ENCODE assay signal across 29 mouse cellular contexts in genomic region chr16:22043830-22044229, GRCm38 (mm10). TPM values are rescaled to one million over a fixed set of nuclear protein-coding genes. Genes with fewer than 3 reads are reported as not detected.
DNase-seq lines count a peak whose midpoint lies in the region; ATAC-seq and TF ChIP-seq lines count a peak whose summit lies in the region.
"Had no signal": no experiment of that assay in that cellular context is flagged by ENCODE, and none has a peak within 500 bp of the region (broad histone marks: within the 10 kb centered on the region; RNA-seq: fewer than 3 reads in every experiment).

No protein-coding gene starts in this region.

- TF ChIP-seq CTCF in bone marrow macrophage, adult 2 months (IDR thresholded peaks at IDR 0.05; ENCODE audit: low read depth, low read length), result no peak
- no peak for TF ChIP-seq CTCF in kidney, adult 2 months (conservative IDR thresholded peaks at IDR 0.05; ENCODE audit: insufficient read depth, insufficient read length, low read depth, low read length)
- TF ChIP-seq CTCF in forebrain, postnatal 0 days (IDR thresholded peaks at IDR 0.05; ENCODE audit: low read depth), result no peak

- H3K36me3 ChIP-seq in heart, embryonic 11.5 days (ENCODE audit: control insufficient read depth, insufficient read depth, low read length), result peaks cover 12% of the 10 kb centered on the region
- H3K36me3 ChIP-seq in kidney, adult 2 months (ENCODE audit: control insufficient read depth, insufficient read depth, low read length), result peaks cover 2% of the 10 kb centered on the region; the same call in 1 of the 2 replicates
- peaks cover 46% of the 10 kb centered on the region for H3K36me3 ChIP-seq in forebrain, postnatal 0 days (ENCODE audit: insufficient read depth)

- DNase-seq in heart, adult 11 months, result peak; percentile 49
- no peak for DNase-seq in adrenal gland, postnatal 14 days
- no peak for DNase-seq in kidney, adult 2 months
- DNase-seq in forebrain, postnatal 0 days, result no peak
- DNase-seq: adrenal gland, adult 2 months; adrenal gland, postnatal 10 days; adrenal gland, postnatal 36 days; cerebellum, adult 11 months; cerebellum, adult 18-20 months; cerebellum, adult 8-10 months; cerebellum, adult 9-11 months; cerebellum, postnatal 14 days; cerebellum, postnatal 36 days; embryo, embryonic 11 days had no signal

- WGBS in heart, embryonic 11.5 days (ENCODE audit: insufficient replicate concordance), result 89% methylated on average over 4 of the region's 4 CpGs
- 78% methylated on average over 4 of the region's 4 CpGs for WGBS in kidney, adult 2 months
- WGBS in forebrain, postnatal 0 days, result 92% methylated on average over 4 of the region's 4 CpGs

- no peak overlapping the region for H3K27ac ChIP-seq in heart, embryonic 11.5 days (ENCODE audit: low read depth, low read length)
- peak overlapping the region; percentile 55; the same call in 1 of the 2 replicates for H3K27ac ChIP-seq in bone marrow macrophage, adult 2 months (ENCODE audit: insufficient read depth, low read depth, low read length)
- H3K27ac ChIP-seq in kidney, adult 2 months (ENCODE audit: insufficient read depth, low read depth, low read length), result no peak overlapping the region
- H3K27ac ChIP-seq in forebrain, postnatal 0 days (ENCODE audit: low read depth, low read length), result no peak overlapping the region
- H3K27ac ChIP-seq: embryonic facial prominence, embryonic 13.5 days; embryonic facial prominence, embryonic 15.5 days; forebrain, embryonic 10.5 days; forebrain, embryonic 12.5 days had no signal

- H3K4me2 ChIP-seq in heart, embryonic 11.5 days, result no peak overlapping the region
- H3K4me2 ChIP-seq in forebrain, postnatal 0 days (ENCODE audit: low read depth), result no peak overlapping the region
- H3K4me2 ChIP-seq: embryonic facial prominence, embryonic 13.5 days; embryonic facial prominence, embryonic 15.5 days; forebrain, embryonic 12.5 days had no signal

- no peaks in the 10 kb centered on the region for H3K4me1 ChIP-seq in heart, embryonic 11.5 days (ENCODE audit: control insufficient read depth, insufficient read depth, low read length)
- peaks cover 36% of the 10 kb centered on the region for H3K4me1 ChIP-seq in bone marrow macrophage, adult 2 months (ENCODE audit: control insufficient read depth, insufficient read depth, low read length)
- no peaks in the 10 kb centered on the region for H3K4me1 ChIP-seq in kidney, adult 2 months (ENCODE audit: control insufficient read depth, insufficient read depth, low read length)
- H3K4me1 ChIP-seq in forebrain, postnatal 0 days (ENCODE audit: insufficient read depth), result no peaks in the 10 kb centered on the region
- H3K4me1 ChIP-seq: embryonic facial prominence, embryonic 13.5 days; embryonic facial prominence, embryonic 15.5 days; forebrain, embryonic 10.5 days had no signal

- TF ChIP-seq POLR2A in bone marrow macrophage, adult 2 months (IDR thresholded peaks at IDR 0.05; ENCODE audit: borderline replicate concordance, low read depth, low read length), result no peak
- TF ChIP-seq POLR2A in kidney, adult 2 months (IDR thresholded peaks at IDR 0.05; ENCODE audit: low read depth, low read length), result no peak

- ATAC-seq in heart, embryonic 11.5 days (replicated peaks; ENCODE audit: insufficient number of reproducible peaks, low FRiP score, low TSS enrichment), result no peak
- ATAC-seq in granulocyte monocyte progenitor cell, adult 5-6 weeks (replicated peaks; ENCODE audit: poor library complexity, severe bottlenecking), result peak; percentile 77
- ATAC-seq in megakaryocyte progenitor cell, adult 5-6 weeks (replicated peaks; ENCODE audit: poor library complexity), result peak; percentile 51
- no peak for ATAC-seq in forebrain, postnatal 0 days
- ATAC-seq: activated CD4-positive, CD25-positive, alpha-beta regulatory T cell, adult 4 months; forebrain, embryonic 14.5 days; forebrain, embryonic 16.5 days; Patski had no signal

- H3K9ac ChIP-seq in heart, embryonic 11.5 days (ENCODE audit: low read depth, low read length), result no peak overlapping the region
- H3K9ac ChIP-seq in forebrain, postnatal 0 days, result no peak overlapping the region
- H3K9ac ChIP-seq: embryonic facial prominence, embryonic 13.5 days; embryonic facial prominence, embryonic 15.5 days; forebrain, embryonic 12.5 days had no signal

- no peak overlapping the region for H3K4me3 ChIP-seq in heart, embryonic 11.5 days (ENCODE audit: low read depth, low read length)
- H3K4me3 ChIP-seq in bone marrow macrophage, adult 2 months (ENCODE audit: insufficient read depth, low read length), result no peak overlapping the region
- H3K4me3 ChIP-seq in kidney, adult 2 months (ENCODE audit: insufficient read depth, low read depth, low read length), result no peak overlapping the region
- H3K4me3 ChIP-seq in forebrain, postnatal 0 days (ENCODE audit: low read depth, low read length), result no peak overlapping the region
- H3K4me3 ChIP-seq: embryonic facial prominence, embryonic 13.5 days; embryonic facial prominence, embryonic 15.5 days; erythroblast, embryonic 14.5 days; forebrain, embryonic 10.5 days; forebrain, embryonic 12.5 days had no signal

- no peaks in the 10 kb centered on the region for H3K27me3 ChIP-seq in heart, embryonic 11.5 days (ENCODE audit: control insufficient read depth, insufficient read depth, low read length)
- H3K27me3 ChIP-seq in kidney, adult 2 months (replicated peaks; ENCODE audit: control insufficient read depth, insufficient read depth, low read length), result no peaks in the 10 kb centered on the region
- no peaks in the 10 kb centered on the region for H3K27me3 ChIP-seq in forebrain, postnatal 0 days (ENCODE audit: insufficient read depth, low read length)
- H3K27me3 ChIP-seq: embryonic facial prominence, embryonic 13.5 days; embryonic facial prominence, embryonic 15.5 days; forebrain, embryonic 12.5 days; Patski had no signal

- no peaks in the 10 kb centered on the region for H3K9me3 ChIP-seq in heart, embryonic 11.5 days (replicated peaks; ENCODE audit: control insufficient read depth, low read length)
- H3K9me3 ChIP-seq in forebrain, postnatal 0 days (ENCODE audit: low read length), result no peaks in the 10 kb centered on the region
- H3K9me3 ChIP-seq: embryonic facial prominence, embryonic 13.5 days; embryonic facial prominence, embryonic 15.5 days; forebrain, embryonic 10.5 days; forebrain, embryonic 12.5 days; G1E had no signal

RNA-seq across cellular contexts. Expression of gene Senp2, which starts 34.5 kb away (rescaled TPM):
- polyA plus RNA-seq in heart, embryonic 11.5 days (2014; fragmentation: Nextera tagmentation; extraction: Ambion mirVana), result 37.8 and 39.7 TPM in 2 replicates
- 66.7 and 74.9 TPM in 2 replicates for polyA plus RNA-seq in bone marrow macrophage, adult 2 months (2012; ENCODE audit: insufficient read depth, insufficient read length, missing spikeins)
- total RNA-seq in granulocyte monocyte progenitor cell, adult 5-6 weeks (2014; fragmentation: Nextera tagmentation), result 37.0 and 40.1 TPM in 2 replicates
- total RNA-seq in granulocyte monocyte progenitor cell, adult 5-6 weeks (2017), result 30.1 and 44.9 TPM in 2 replicates
- 48.1 and 48.9 TPM in 2 replicates for total RNA-seq in megakaryocyte progenitor cell, adult 5-6 weeks (2015)
- total RNA-seq in megakaryocyte progenitor cell, adult 5-6 weeks (2017), result 42.4 and 42.8 TPM in 2 replicates
- 45.2 and 47.3 TPM in 2 replicates for total RNA-seq in adrenal gland, postnatal 14 days (2021)
- 7.1 and 8.2 TPM in 2 replicates for polyA plus RNA-seq in kidney, adult 2 months (2012; rRNA removed)
- total RNA-seq in forebrain, postnatal 0 days (2014; rRNA removed), result 37.1 and 49.1 TPM in 2 replicates
- 28.0 and 42.1 TPM in 2 replicates for polyA plus RNA-seq in forebrain, postnatal 0 days (2015; fragmentation: Nextera tagmentation; extraction: Ambion mirVana)

RNA-seq across cellular contexts. Expression of gene Liph, which starts 48.4 kb away (rescaled TPM):
- 0.27 and 0.96 TPM in 2 replicates for polyA plus RNA-seq in heart, embryonic 11.5 days (2014; fragmentation: Nextera tagmentation; extraction: Ambion mirVana)
- 0.69 and 0.74 TPM in 2 replicates for polyA plus RNA-seq in bone marrow macrophage, adult 2 months (2012; ENCODE audit: insufficient read depth, insufficient read length, missing spikeins)
- total RNA-seq in granulocyte monocyte progenitor cell, adult 5-6 weeks (2014; fragmentation: Nextera tagmentation), result 0.53 TPM in 1 of 2 replicates, not detected in the other
- total RNA-seq in granulocyte monocyte progenitor cell, adult 5-6 weeks (2017), result not detected in 2 replicates
- 0.05 and 0.10 TPM in 2 replicates for total RNA-seq in megakaryocyte progenitor cell, adult 5-6 weeks (2015)
- total RNA-seq in megakaryocyte progenitor cell, adult 5-6 weeks (2017), result 0.04 TPM in 1 of 2 replicates, not detected in the other
- 0.63 and 0.75 TPM in 2 replicates for total RNA-seq in adrenal gland, postnatal 14 days (2021)
- polyA plus RNA-seq in kidney, adult 2 months (2012; rRNA removed), result 0.41 and 0.45 TPM in 2 replicates
- 0.43 and 1.8 TPM in 2 replicates for total RNA-seq in forebrain, postnatal 0 days (2014; rRNA removed)
- 0.64 and 0.91 TPM in 2 replicates for polyA plus RNA-seq in forebrain, postnatal 0 days (2015; fragmentation: Nextera tagmentation; extraction: Ambion mirVana)
- polyA plus RNA-seq: adrenal gland, adult 2 months; embryonic facial prominence, embryonic 11.5 days; G1E had no signal

Comparison
In these comparisons a context has a peak if more than half of its experiments do, and no peak if none do; other contexts are left out.
1. ATAC-seq: peak in granulocyte monocyte progenitor cell, adult 5-6 weeks (single experiment) and megakaryocyte progenitor cell, adult 5-6 weeks (single experiment); none in heart, embryonic 11.5 days (single experiment) and forebrain, postnatal 0 days (single experiment).